Mouse (Mus musculus): ENCODE results near the gene Washc4. TPM values are rescaled to one million over a fixed set of nuclear protein-coding genes. Genes with fewer than 3 reads are reported as not detected.

Washc4 gene
- polyA plus RNA-seq, 1 experiment from 2014 or later = 36.5 TPM

DNA sequence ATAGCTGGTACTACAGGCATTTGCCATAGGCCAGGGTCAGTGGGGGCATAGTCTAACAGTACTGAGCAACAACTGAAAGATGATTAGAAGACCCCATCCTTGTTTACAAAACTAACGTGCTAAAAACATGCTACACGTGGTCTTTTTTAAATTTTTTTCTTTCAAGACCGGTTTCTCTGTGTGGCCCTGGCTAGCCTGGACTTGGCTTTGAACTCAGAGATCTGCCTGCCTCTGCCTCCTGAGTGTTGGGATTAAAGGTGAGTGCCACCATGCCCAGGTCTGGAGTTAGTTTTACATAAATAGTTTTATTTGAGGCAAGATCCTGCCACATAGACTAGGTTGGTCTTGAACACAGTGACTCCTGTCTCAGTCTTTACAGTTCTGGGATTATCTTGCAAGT, 63.6 kb downstream of the Washc4 start:
- Histone ChIP-seq H3K4me3 (ENCODE audit: low read depth, low read length) (no peak overlapping the region), H3K4me1 (replicated peaks; ENCODE audit: control insufficient read depth, insufficient read depth, low read length) (no peaks in the 10 kb centered on the region), H3K4me2 (ENCODE audit: low read depth, low read length, severe bottlenecking) (no peak overlapping the region), H3K27ac (ENCODE audit: low read depth, low read length) (no peak overlapping the region), H3K9me3 (ENCODE audit: control insufficient read depth, low read length) (no peaks in the 10 kb centered on the region), H3K27me3 (ENCODE audit: control insufficient read depth, insufficient read depth, low read length) (no peaks in the 10 kb centered on the region), H3K9ac (ENCODE audit: low read length) (no peak overlapping the region), H3K36me3 (ENCODE audit: control insufficient read depth, insufficient read depth, low read length) (no peaks in the 10 kb centered on the region; the same call in 1 of the 2 replicates)
- ATAC-seq (replicated peaks; ENCODE audit: low FRiP score) = no peak
- no peak for DNase-seq (ENCODE audit: low spot score)
- WGBS = 88% methylated on average over 3 of the region's 3 CpGs

DNA sequence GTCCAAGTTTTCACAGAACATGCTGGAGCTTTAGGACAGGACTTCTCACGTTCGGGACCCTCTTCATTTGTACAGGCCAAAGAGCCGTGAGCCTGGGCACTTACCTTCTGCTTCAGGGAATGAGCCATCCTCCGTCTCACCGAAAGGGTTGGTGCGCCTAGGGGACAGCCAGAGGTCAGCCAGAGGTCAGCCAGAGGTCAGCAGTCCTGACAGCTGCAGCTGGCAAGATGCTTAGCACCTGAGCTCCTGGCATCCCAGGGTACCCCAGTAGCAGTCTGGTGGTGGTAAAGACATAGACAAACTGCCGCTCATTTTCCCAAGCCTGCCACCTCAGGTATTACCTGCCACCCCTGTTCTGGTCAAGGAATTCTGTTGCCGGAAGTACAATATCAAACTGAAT, 65.0 kb downstream of the Washc4 start:
- ATAC-seq (replicated peaks; ENCODE audit: low FRiP score) = no peak
- Histone ChIP-seq H3K27me3 (ENCODE audit: control insufficient read depth, insufficient read depth, low read length) (no peaks in the 10 kb centered on the region), H3K4me1 (replicated peaks; ENCODE audit: control insufficient read depth, insufficient read depth, low read length) (no peaks in the 10 kb centered on the region), H3K27ac (ENCODE audit: low read depth, low read length) (no peak overlapping the region), H3K36me3 (ENCODE audit: control insufficient read depth, insufficient read depth, low read length) (no peaks in the 10 kb centered on the region; the same call in 1 of the 2 replicates), H3K9ac (ENCODE audit: low read length) (no peak overlapping the region), H3K4me2 (ENCODE audit: low read depth, low read length, severe bottlenecking) (no peak overlapping the region), H3K4me3 (ENCODE audit: low read depth, low read length) (no peak overlapping the region), H3K9me3 (ENCODE audit: control insufficient read depth, low read length) (no peaks in the 10 kb centered on the region)
- DNase-seq (ENCODE audit: low spot score) = no peak
- WGBS = 85% methylated on average over 8 of the region's 8 CpGs

DNA sequence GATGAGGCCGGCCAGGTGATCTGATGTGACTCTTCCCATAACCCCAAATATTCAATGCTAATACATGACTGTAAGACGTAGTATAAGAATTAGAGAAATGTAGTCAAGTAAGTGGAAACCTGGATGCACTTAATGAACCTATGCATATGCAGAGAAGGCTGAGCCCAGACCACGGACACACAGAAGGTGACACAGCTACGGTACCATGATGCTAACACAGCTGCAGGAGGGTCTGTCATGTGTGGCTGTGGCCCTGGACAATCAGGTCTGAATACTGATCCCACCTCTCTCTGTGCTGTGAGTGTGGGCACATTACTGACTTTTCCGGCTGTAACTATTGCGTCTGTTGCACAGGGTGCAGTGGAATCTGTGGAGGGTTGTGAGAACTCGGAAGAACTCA, 67.0 kb downstream of the Washc4 start:
- no peak overlapping the region for H3K27ac ChIP-seq (ENCODE audit: low read depth, low read length)
- no peak overlapping the region for H3K4me2 ChIP-seq (ENCODE audit: low read depth, low read length, severe bottlenecking)
- 96% methylated on average over 7 of the region's 7 CpGs for WGBS
- no peaks in the 10 kb centered on the region for H3K27me3 ChIP-seq (ENCODE audit: control insufficient read depth, insufficient read depth, low read length)
- no peak overlapping the region for H3K4me3 ChIP-seq (ENCODE audit: low read depth, low read length)
- H3K36me3 ChIP-seq (ENCODE audit: control insufficient read depth, insufficient read depth, low read length) = no peaks in the 10 kb centered on the region
- H3K9ac ChIP-seq (ENCODE audit: low read length) = no peak overlapping the region
- no peak for DNase-seq (ENCODE audit: low spot score)
- no peaks in the 10 kb centered on the region for H3K4me1 ChIP-seq (replicated peaks; ENCODE audit: control insufficient read depth, insufficient read depth, low read length)
- H3K9me3 ChIP-seq (ENCODE audit: control insufficient read depth, low read length) = no peaks in the 10 kb centered on the region
- ATAC-seq (replicated peaks; ENCODE audit: low FRiP score) = no peak

DNA sequence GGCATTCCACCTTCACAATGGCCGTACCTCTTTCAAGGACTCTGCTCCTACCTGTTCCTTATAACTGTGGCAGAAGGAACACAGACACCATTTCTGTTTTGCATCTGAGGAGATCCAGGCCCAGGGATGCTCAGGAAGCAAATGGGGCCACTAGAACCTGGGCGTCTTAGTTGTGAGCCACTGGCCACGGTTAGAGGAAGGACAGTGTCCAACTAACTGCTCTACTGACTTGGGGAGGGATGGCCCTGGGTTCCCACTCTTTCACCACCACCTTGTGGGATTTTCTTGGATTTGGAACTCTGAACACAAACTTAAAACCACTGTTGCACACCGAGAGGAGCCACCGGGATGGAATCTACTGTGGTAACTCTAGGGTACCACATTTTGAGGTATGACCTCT, 68.3 kb downstream of the Washc4 start:
- H3K9me3 ChIP-seq (ENCODE audit: control insufficient read depth, low read length) = no peaks in the 10 kb centered on the region
- H3K4me3 ChIP-seq (ENCODE audit: low read depth, low read length) = no peak overlapping the region
- no peak for ATAC-seq (replicated peaks; ENCODE audit: low FRiP score)
- DNase-seq (ENCODE audit: low spot score) = no peak
- no peaks in the 10 kb centered on the region for H3K36me3 ChIP-seq (ENCODE audit: control insufficient read depth, insufficient read depth, low read length)
- H3K4me2 ChIP-seq (ENCODE audit: low read depth, low read length, severe bottlenecking) = no peak overlapping the region
- 95% methylated on average over 5 of the region's 5 CpGs for WGBS
- H3K27ac ChIP-seq (ENCODE audit: low read depth, low read length) = no peak overlapping the region
- no peaks in the 10 kb centered on the region for H3K27me3 ChIP-seq (ENCODE audit: control insufficient read depth, insufficient read depth, low read length)
- H3K9ac ChIP-seq (ENCODE audit: low read length) = no peak overlapping the region
- no peaks in the 10 kb centered on the region for H3K4me1 ChIP-seq (replicated peaks; ENCODE audit: control insufficient read depth, insufficient read depth, low read length)

DNA sequence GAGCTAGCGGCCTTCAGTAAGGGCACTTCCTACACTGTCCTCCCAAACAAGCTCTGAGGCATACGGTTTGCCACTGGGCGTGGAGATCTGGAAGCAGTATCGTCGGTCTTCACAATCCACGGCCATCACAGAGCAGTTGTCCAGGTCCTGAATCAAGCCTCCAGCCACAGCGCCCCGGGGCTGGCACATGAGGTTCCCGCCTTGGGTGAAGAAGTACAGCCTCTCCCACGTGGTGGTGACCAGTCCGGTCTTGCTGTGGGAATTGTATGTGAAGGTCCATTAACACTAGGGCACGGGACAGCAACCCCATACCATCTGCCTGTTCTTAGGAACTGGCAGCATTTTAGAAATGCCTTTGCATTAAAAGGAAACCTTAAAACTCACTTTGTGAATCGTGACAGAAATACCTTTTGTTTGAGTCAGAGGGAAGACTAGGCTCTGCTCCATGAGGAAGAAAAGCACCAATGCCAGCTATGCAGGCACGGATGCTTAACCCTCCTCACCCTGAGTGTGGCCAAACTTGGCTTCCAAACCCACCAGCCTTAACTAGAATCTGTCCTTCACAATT, 69.2 kb downstream of the Washc4 start:
- no peaks in the 10 kb centered on the region for H3K36me3 ChIP-seq (ENCODE audit: control insufficient read depth, insufficient read depth, low read length)

DNA sequence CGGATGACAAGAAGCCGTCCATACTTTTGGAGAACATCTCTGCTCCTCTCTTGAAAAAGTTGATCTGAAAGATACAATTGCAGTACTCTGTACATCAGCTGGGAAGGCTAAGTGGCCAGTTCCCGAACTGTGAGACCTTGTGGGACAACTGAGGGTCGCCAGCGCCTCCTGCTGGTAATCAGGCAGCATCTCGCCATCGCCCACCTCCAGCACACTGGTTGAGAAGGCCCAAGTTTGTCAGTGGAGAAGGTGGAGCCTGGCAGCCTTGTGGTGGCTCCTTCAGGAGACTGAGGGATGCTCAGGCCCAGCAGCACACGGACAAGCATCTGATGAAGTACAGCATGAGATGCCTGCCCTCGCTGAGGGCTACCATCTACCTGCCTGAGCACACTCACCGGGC, 73.8 kb downstream of the Washc4 start:
- ATAC-seq (replicated peaks; ENCODE audit: low FRiP score) (no peak), DNase-seq (ENCODE audit: low spot score) (peak; percentile 75)
- Histone ChIP-seq H3K9ac (ENCODE audit: low read length) (no peak overlapping the region), H3K4me3 (ENCODE audit: low read depth, low read length) (no peak overlapping the region), H3K27me3 (ENCODE audit: control insufficient read depth, insufficient read depth, low read length) (no peaks in the 10 kb centered on the region), H3K27ac (ENCODE audit: low read depth, low read length) (no peak overlapping the region), H3K4me2 (ENCODE audit: low read depth, low read length, severe bottlenecking) (no peak overlapping the region), H3K36me3 (ENCODE audit: control insufficient read depth, insufficient read depth, low read length) (no peaks in the 10 kb centered on the region), H3K9me3 (ENCODE audit: control insufficient read depth, low read length) (no peaks in the 10 kb centered on the region), H3K4me1 (replicated peaks; ENCODE audit: control insufficient read depth, insufficient read depth, low read length) (no peaks in the 10 kb centered on the region)
- 51% methylated on average over 10 of the region's 10 CpGs for WGBS

More for the DNA sequence above, 69.2 kb downstream of the Washc4 start:
- DNase-seq (ENCODE audit: low spot score) = no peak
- Histone ChIP-seq H3K4me2 (ENCODE audit: low read depth, low read length, severe bottlenecking) (no peak overlapping the region), H3K9me3 (ENCODE audit: control insufficient read depth, low read length) (no peaks in the 10 kb centered on the region), H3K4me3 (ENCODE audit: low read depth, low read length) (no peak overlapping the region), H3K27ac (ENCODE audit: low read depth, low read length) (no peak overlapping the region), H3K27me3 (ENCODE audit: control insufficient read depth, insufficient read depth, low read length) (no peaks in the 10 kb centered on the region), H3K9ac (ENCODE audit: low read length) (no peak overlapping the region), H3K4me1 (replicated peaks; ENCODE audit: control insufficient read depth, insufficient read depth, low read length) (no peaks in the 10 kb centered on the region)
- 93% methylated on average over 14 of the region's 14 CpGs for WGBS
- ATAC-seq (replicated peaks; ENCODE audit: low FRiP score) = no peak

DNA sequence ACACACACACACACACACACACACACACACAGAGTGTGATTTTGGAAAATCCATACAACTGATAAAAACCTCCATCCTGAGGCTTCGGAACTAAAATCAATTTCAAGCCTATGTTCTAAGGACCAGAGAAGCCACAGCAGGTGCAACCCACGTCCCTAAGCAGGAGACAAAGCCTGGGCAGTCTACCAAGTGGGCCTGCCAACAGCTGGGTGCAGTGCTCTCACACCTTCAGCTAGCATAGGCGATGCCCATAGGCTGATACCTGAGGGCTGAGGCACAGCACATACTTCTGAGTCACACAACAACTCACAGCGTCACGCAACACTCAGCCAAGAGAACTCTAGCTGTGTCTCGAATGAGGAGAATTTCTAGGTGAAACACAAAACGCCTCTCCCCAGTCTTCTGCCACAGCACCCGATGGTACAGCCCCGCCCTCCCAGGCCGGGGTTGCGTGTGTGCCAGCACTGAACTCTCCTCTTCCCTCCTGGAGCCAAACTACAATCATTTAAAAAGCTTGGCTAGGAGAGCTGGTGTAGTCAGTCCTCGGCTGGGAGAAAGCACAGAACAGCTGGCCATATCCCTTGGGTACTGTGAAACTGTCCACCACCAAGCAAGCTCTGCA, 75.4 kb downstream of the Washc4 start:
- Histone ChIP-seq H3K27me3 (ENCODE audit: control insufficient read depth, insufficient read depth, low read length) (no peaks in the 10 kb centered on the region), H3K9ac (ENCODE audit: low read length) (no peak overlapping the region), H3K4me2 (ENCODE audit: low read depth, low read length, severe bottlenecking) (no peak overlapping the region), H3K4me1 (replicated peaks; ENCODE audit: control insufficient read depth, insufficient read depth, low read length) (no peaks in the 10 kb centered on the region), H3K27ac (ENCODE audit: low read depth, low read length) (no peak overlapping the region), H3K4me3 (ENCODE audit: low read depth, low read length) (no peak overlapping the region), H3K9me3 (ENCODE audit: control insufficient read depth, low read length) (no peaks in the 10 kb centered on the region), H3K36me3 (ENCODE audit: control insufficient read depth, insufficient read depth, low read length) (no peaks in the 10 kb centered on the region)
- DNase-seq (ENCODE audit: low spot score) = peak; percentile 26
- no peak for ATAC-seq (replicated peaks; ENCODE audit: low FRiP score)
- WGBS = 89% methylated on average over 12 of the region's 12 CpGs

DNA sequence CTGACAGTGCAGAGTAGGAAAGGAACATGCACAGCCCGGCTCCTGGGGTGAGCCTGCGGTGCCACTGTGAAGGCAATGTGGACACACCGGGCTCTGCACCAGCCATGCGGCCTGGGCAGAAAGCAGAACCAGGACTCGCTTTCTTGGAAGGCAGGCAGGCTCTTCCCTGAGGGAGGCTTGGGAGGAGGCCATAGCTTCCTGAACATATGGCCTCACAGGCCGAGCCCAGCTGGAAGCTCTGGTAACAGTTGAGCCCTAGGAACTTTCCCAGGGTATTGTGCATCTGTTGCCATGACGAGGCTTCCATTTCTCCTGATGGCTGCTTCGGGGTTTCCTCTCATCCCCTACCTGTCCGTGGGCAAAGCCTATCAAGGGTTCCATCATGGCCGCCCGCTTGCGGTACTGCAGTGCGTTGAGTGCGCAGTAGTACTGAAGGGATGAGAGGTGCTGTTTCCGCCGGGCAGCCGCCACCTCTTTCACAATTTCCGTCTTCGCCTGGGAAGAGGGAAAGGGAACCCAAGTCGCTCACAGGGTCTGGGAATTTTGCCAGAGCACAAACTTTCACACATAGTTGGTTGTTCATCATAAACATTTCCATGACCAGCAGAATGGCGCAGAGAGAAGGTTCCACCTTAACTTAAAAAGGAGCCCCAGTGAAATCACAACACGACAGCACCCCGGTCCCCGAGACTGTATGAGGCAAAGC, 77.0 kb downstream of the Washc4 start:
- no peak overlapping the region for H3K27ac ChIP-seq (ENCODE audit: low read depth, low read length)
- no peaks in the 10 kb centered on the region for H3K4me1 ChIP-seq (replicated peaks; ENCODE audit: control insufficient read depth, insufficient read depth, low read length)
- no peak overlapping the region for H3K9ac ChIP-seq (ENCODE audit: low read length)
- 91% methylated on average over 24 of the region's 24 CpGs for WGBS
- no peaks in the 10 kb centered on the region for H3K9me3 ChIP-seq (ENCODE audit: control insufficient read depth, low read length)
- peak; percentile 43 for DNase-seq (ENCODE audit: low spot score)
- no peak overlapping the region for H3K4me3 ChIP-seq (ENCODE audit: low read depth, low read length)
- no peaks in the 10 kb centered on the region for H3K36me3 ChIP-seq (ENCODE audit: control insufficient read depth, insufficient read depth, low read length)
- ATAC-seq (replicated peaks; ENCODE audit: low FRiP score) = no peak
- no peak overlapping the region for H3K4me2 ChIP-seq (ENCODE audit: low read depth, low read length, severe bottlenecking)
- no peaks in the 10 kb centered on the region for H3K27me3 ChIP-seq (ENCODE audit: control insufficient read depth, insufficient read depth, low read length)

Measured in forebrain, embryonic 11.5 days (tissue).